Mouse (Mus musculus) midbrain, embryonic 13.5 days (tissue): Measurements from ENCODE around the gene Otud3. TPM values are rescaled to one million over a fixed set of nuclear protein-coding genes. Genes with fewer than 3 reads are reported as not detected.

ENCODE experiments used
- ATAC-seq: fragments of 200-750 bp; cut with Nextera tagmentation; 2 replicates; pipeline ENCODE4 v1.8.0; 2017; ENCODE audit warnings: mild to moderate bottlenecking, moderate TSS enrichment, moderate library complexity
- H3K27ac ChIP-seq: fragments of 300-500 bp; sonication (generic); 2 replicates; pipeline ENCODE4 v1.5.1; 2015; ENCODE audit warnings: inconsistent platforms, mild to moderate bottlenecking, moderate library complexity
- H3K27me3 ChIP-seq: fragments of 300-500 bp; sonication (generic); 2 replicates; pipeline ENCODE4 v1.6.1; 2015; ENCODE audit warnings: mild to moderate bottlenecking, inconsistent platforms
- H3K36me3 ChIP-seq: fragments of 300-500 bp; sonication (generic); 2 replicates; pipeline ENCODE4 v1.6.1; 2015; ENCODE audit warnings: mild to moderate bottlenecking, inconsistent platforms
- H3K4me1 ChIP-seq: fragments of 300-500 bp; sonication (generic); replicated peaks from 2 replicates; pipeline ENCODE4 v1.6.1; 2015; ENCODE audit warnings: inconsistent platforms
- H3K4me2 ChIP-seq: fragments of 300-500 bp; sonication (generic); replicated peaks from 2 replicates; pipeline ENCODE4 v1.6.1; 2015; ENCODE audit warnings: moderate library complexity, mild to moderate bottlenecking, inconsistent platforms
- H3K4me3 ChIP-seq: fragments of 300-500 bp; sonication (generic); replicated peaks from 2 replicates; pipeline ENCODE4 v1.5.1; 2015; ENCODE audit warnings: mild to moderate bottlenecking, inconsistent platforms
- H3K9ac ChIP-seq: fragments of 300-500 bp; sonication (generic); replicated peaks from 2 replicates; pipeline ENCODE4 v1.6.1; 2015; ENCODE audit warnings: mild to moderate bottlenecking, inconsistent platforms
- H3K9me3 ChIP-seq: fragments of 300-500 bp; sonication (generic); 2 replicates; pipeline ENCODE4 v1.6.1; 2016; ENCODE audit warnings: mild to moderate bottlenecking, inconsistent platforms
- WGBS: fragments of 180-500 bp; shearing (Covaris S2); methylation state at CpG from one replicate; pipeline ENCODE4 v1.1.7; 2015; 5-methylcytosine and 5-hydroxymethylcytosine counted together
- polyA plus RNA-seq: library from polyadenylated mRNA; unstranded; fragments of >200 nt; fragmentation: Nextera tagmentation; extraction: Ambion mirVana; gene quantifications from 2 replicates; pipeline ENCODE4 v1.2.1, GENCODE M21; 2015

Otud3 gene
- 2.4 and 2.5 TPM in 2 replicates for polyA plus RNA-seq

DNA sequence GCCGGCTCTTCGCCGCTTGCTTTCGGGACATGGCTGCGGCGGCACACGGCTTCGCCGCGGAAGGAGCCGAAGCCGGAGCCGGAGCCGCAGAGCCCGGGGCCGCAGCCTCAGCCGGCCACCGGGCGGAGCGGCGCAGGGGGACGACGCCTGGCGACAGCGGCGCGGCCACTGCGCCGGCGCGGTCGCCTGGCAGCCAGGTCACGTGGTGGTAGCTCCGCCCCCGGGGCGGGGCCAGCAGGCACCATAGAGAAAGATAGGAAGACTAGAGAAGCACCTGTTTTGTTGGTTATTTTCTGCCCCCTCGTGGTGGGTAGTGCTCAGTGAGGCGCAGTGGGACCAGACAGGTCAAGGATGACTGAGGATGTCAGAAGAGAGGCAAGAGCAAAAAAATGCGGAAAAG, at the start of gene Otud3:
Gene Otud3, minus strand, starts transcription at position 149 of the 400 bp plus-strand sequence.
- peak within 1 kb of the TSS; percentile 86 for H3K4me3 ChIP-seq
- peaks cover 8% of the 10 kb centered on the region for H3K36me3 ChIP-seq
- peak; percentile 97 for ATAC-seq
- peaks cover 29% of the 10 kb centered on the region for H3K4me1 ChIP-seq
- H3K9me3 ChIP-seq, result peaks cover 3% of the 10 kb centered on the region; the same call in 1 of the 2 replicates
- peak within 1 kb of the TSS; percentile 98 for H3K4me2 ChIP-seq
- peak within 1 kb of the TSS; percentile 92 for H3K9ac ChIP-seq
- under 1% methylated on average over 39 of the region's 39 CpGs for WGBS
- H3K27ac ChIP-seq, result peak within 1 kb of the TSS; percentile 72; the same call in 1 of the 2 replicates
- H3K27me3 ChIP-seq, result no peaks in the 10 kb centered on the region

DNA sequence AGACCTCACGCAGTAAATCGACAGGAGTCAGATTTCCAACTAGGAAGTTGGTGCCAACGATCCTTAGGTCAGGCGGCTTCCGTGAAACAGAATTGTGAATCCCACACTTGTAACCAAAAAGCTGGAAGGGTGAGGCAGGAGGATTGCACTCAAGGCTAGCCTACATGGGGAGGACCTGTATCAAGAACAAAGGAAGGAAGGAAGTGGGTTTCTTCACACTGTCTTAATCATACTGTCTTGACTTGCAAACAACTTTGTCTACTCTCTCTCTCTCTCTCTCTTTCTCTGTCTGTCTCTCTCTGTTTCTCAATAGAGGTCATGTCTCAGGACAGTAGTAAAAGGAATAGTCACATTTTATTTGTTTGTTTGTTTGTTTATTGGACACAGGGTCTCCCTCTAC, 49.0 kb upstream of the Otud3 start:
- H3K27ac ChIP-seq, result no peak overlapping the region
- 89% methylated on average over 5 of the region's 5 CpGs for WGBS
- H3K9ac ChIP-seq, result no peak overlapping the region

DNA sequence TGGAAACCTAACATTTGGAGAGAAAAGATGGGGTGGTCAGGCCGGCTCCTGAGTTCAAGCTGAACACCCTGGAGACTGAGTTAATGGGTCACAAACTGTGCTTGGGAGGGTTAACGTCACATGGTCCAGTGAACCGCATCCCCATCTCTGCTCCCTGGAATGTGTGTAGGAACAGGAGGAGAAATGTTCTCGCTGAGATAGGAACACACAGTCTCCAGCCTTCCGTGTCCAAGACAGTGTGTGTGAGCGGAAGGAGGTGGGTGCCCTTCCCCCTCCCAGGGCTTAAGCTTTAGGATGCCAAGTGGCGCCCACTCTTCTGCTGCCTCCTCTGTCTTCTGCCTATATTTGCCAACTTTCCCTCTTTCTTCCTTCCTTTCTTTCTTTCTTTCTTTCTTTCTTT, 46.2 kb upstream of the Otud3 start:
- ATAC-seq, result no peak
- 64% methylated on average over 7 of the region's 7 CpGs for WGBS
- H3K9me3 ChIP-seq, result no peaks in the 10 kb centered on the region

More for the DNA sequence above, 49.0 kb upstream of the Otud3 start:
- Histone ChIP-seq H3K4me3 (no peak overlapping the region), H3K4me1 (no peaks in the 10 kb centered on the region), H3K4me2 (no peak overlapping the region), H3K36me3 (no peaks in the 10 kb centered on the region), H3K27me3 (no peaks in the 10 kb centered on the region), H3K9me3 (no peaks in the 10 kb centered on the region)
- no peak for ATAC-seq

DNA sequence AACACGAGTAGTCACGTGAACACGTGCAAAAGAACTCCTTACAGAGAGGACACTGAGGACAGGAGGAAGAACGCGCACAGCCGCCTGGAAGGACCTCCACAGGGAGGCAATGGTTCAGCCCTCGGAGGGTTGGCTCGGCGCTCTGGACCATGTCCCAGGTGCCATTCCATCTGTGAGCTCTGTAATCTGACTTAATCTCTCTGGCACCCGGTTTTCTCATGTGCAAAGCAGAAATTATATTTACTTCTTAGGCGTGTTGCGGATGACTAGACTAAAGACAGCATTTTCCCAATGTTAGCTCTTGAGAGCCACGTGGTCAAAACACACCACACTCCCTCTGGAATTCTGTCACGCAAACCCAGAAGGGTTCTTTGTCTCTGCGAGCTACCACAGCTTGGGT, 45.4 kb upstream of the Otud3 start:
- no peak for ATAC-seq

More for the DNA sequence above, 46.2 kb upstream of the Otud3 start:
- Histone ChIP-seq H3K36me3 (no peaks in the 10 kb centered on the region), H3K27ac (no peak overlapping the region), H3K9ac (no peak overlapping the region), H3K4me2 (no peak overlapping the region), H3K27me3 (no peaks in the 10 kb centered on the region), H3K4me3 (no peak overlapping the region), H3K4me1 (no peaks in the 10 kb centered on the region)

DNA sequence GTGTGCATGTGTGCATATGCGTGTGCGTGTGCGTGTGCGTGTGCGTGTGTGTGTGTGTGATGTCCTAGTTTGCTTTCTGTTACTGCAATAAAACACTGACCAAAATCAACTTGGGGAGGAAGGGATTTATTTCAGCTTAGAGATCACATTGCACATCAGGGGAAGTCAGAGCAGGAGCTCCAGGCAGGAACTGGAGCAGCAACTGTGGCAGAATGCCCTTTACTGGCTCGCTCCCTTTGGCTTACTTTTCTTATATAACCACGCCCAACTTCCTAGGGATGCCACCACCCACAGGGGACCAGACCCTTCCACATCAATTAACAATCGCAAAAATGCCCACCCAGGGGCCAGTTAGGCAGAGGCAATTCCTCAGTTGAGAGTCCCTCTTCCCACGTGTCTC, 44.9 kb upstream of the Otud3 start:
- no peaks in the 10 kb centered on the region for H3K27me3 ChIP-seq
- H3K27ac ChIP-seq, result no peak overlapping the region
- no peak overlapping the region for H3K9ac ChIP-seq
- ATAC-seq, result no peak
- no peaks in the 10 kb centered on the region for H3K4me1 ChIP-seq
- WGBS, result 88% methylated on average over 9 of the region's 9 CpGs
- no peaks in the 10 kb centered on the region for H3K36me3 ChIP-seq
- no peak overlapping the region for H3K4me3 ChIP-seq
- H3K4me2 ChIP-seq, result no peak overlapping the region
- H3K9me3 ChIP-seq, result no peaks in the 10 kb centered on the region

More for the DNA sequence above, 45.4 kb upstream of the Otud3 start:
- Histone ChIP-seq H3K27ac (no peak overlapping the region), H3K4me2 (no peak overlapping the region), H3K36me3 (no peaks in the 10 kb centered on the region), H3K4me3 (no peak overlapping the region), H3K27me3 (no peaks in the 10 kb centered on the region), H3K9ac (no peak overlapping the region), H3K9me3 (no peaks in the 10 kb centered on the region), H3K4me1 (no peaks in the 10 kb centered on the region)
- WGBS, result 86% methylated on average over 15 of the region's 15 CpGs

DNA sequence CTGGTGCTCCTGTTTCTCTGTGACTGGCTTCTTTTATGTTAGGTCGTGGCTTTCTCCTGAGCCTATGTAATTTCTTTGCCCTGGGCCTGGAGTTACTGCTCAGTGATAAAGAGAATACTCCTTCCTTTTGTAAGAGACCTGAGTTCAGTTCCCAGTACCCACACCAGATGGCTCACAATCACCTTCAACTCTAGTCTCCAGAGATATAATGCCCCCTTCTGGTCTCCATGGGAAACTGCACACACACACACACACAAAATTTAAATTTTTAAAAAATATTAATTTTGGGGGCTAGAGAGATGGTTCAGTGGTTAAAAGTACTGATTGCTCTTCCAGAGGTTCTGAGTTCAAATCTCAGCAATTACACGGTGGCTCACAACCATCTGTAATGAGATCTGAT, 34.5 kb upstream of the Otud3 start:
- H3K4me3 ChIP-seq, result no peak overlapping the region
- H3K4me2 ChIP-seq, result no peak overlapping the region
- H3K27ac ChIP-seq, result no peak overlapping the region
- no peaks in the 10 kb centered on the region for H3K4me1 ChIP-seq
- no peak for ATAC-seq
- 86% methylated on average over 2 of the region's 2 CpGs for WGBS
- H3K36me3 ChIP-seq, result no peaks in the 10 kb centered on the region
- no peak overlapping the region for H3K9ac ChIP-seq
- no peaks in the 10 kb centered on the region for H3K27me3 ChIP-seq
- no peaks in the 10 kb centered on the region for H3K9me3 ChIP-seq

DNA sequence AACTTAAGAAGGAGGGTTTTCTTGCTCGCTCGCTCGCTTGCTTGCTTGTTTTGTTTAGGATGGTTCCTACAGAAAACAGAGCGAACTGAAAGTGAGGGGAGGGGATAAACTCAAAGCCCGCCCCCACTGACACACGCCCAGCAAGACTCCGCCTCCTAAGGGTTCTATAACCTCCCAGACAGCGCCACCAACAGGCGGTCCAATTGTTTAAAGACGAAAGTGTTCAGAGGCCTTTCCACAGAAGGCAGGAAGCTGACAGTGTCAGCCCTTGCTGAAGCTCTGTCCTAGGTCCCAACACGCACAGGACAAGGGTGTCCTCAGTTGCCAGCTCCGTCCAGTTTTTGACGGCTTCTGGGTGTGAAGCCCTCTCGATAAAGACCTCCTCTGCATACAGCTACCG, 30.0 kb upstream of the Otud3 start:
- Histone ChIP-seq H3K4me1 (no peaks in the 10 kb centered on the region; the same call in 1 of the 2 replicates), H3K4me3 (no peak overlapping the region), H3K9ac (no peak overlapping the region), H3K27me3 (no peaks in the 10 kb centered on the region), H3K4me2 (no peak overlapping the region), H3K36me3 (no peaks in the 10 kb centered on the region), H3K27ac (no peak overlapping the region), H3K9me3 (no peaks in the 10 kb centered on the region)
- ATAC-seq, result no peak
- 29% methylated on average over 15 of the region's 15 CpGs for WGBS

DNA sequence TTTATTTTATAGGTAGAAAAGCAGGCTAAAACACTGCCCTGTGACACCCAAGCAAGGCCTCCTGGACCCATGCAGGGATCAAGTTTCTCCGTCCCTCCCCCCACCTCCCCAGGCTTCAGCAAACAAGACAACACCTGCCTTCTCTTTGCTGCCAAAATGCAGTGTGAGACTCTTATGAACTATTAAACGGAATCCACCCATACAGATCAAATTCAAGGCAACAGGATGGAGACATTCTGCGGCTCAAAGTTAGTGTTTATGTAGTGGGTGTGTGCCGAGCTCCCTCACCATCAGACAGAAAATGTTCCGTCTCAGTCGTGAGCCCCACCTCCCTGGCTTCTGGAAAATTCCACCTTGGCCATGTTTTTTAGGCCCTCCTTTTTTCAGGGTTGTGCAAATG, 28.2 kb upstream of the Otud3 start:
- no peaks in the 10 kb centered on the region for H3K27me3 ChIP-seq
- no peaks in the 10 kb centered on the region; the same call in 1 of the 2 replicates for H3K4me1 ChIP-seq
- WGBS, result 70% methylated on average over 6 of the region's 6 CpGs
- no peaks in the 10 kb centered on the region for H3K36me3 ChIP-seq
- no peak overlapping the region for H3K27ac ChIP-seq
- H3K4me3 ChIP-seq, result no peak overlapping the region
- no peaks in the 10 kb centered on the region for H3K9me3 ChIP-seq
- H3K4me2 ChIP-seq, result no peak overlapping the region
- no peak for ATAC-seq
- no peak overlapping the region for H3K9ac ChIP-seq

DNA sequence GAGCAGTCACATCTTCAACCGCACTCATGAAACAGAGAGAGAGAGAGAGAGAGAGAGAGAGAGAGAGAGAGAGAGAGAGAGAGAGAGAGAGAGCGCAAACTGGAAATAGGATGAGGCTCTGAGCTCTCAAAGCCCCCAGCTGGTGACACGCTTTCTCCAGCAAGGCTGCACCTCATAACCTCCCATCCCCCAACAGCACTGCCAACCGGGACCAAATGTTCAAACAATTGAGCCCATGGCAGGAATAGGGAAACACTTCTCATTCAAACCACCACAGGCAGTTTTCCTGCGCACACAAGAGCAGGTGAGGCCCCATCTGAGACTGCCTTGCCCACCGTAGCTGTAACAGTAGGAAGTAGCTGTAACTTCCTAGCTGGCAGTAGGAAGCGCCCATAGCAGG, 27.7 kb upstream of the Otud3 start:
- no peak for ATAC-seq
- Histone ChIP-seq H3K27me3 (no peaks in the 10 kb centered on the region), H3K4me3 (no peak overlapping the region), H3K36me3 (no peaks in the 10 kb centered on the region), H3K9me3 (no peaks in the 10 kb centered on the region), H3K4me1 (no peaks in the 10 kb centered on the region; the same call in 1 of the 2 replicates), H3K27ac (no peak overlapping the region), H3K9ac (no peak overlapping the region), H3K4me2 (no peak overlapping the region)
- 45% methylated on average over 7 of the region's 7 CpGs for WGBS

DNA sequence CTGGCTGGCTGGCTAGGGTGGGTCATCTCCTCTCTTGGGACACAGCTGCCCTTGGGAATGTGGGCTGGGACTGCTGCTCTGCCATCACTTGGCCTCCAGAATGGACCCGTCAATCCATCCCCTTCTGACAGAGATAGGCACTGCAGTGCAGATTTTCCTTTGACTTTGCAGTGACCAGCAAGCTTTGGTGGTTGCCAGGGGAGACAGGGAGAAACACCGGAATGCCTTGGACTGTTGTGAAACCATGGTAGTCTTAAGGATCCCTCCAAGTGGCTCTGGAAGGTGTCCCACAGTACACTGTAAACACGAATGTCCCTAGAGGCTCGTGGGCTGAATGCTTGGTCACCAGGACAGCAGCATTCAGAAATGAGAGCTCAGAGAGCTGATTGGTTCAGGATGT, 25.7 kb upstream of the Otud3 start:
- Histone ChIP-seq H3K9ac (no peak overlapping the region), H3K4me1 (no peaks in the 10 kb centered on the region; the same call in 1 of the 2 replicates), H3K4me2 (no peak overlapping the region), H3K27ac (no peak overlapping the region), H3K27me3 (no peaks in the 10 kb centered on the region), H3K36me3 (no peaks in the 10 kb centered on the region), H3K9me3 (no peaks in the 10 kb centered on the region), H3K4me3 (no peak overlapping the region)
- WGBS, result 54% methylated on average over 4 of the region's 4 CpGs
- no peak for ATAC-seq

DNA sequence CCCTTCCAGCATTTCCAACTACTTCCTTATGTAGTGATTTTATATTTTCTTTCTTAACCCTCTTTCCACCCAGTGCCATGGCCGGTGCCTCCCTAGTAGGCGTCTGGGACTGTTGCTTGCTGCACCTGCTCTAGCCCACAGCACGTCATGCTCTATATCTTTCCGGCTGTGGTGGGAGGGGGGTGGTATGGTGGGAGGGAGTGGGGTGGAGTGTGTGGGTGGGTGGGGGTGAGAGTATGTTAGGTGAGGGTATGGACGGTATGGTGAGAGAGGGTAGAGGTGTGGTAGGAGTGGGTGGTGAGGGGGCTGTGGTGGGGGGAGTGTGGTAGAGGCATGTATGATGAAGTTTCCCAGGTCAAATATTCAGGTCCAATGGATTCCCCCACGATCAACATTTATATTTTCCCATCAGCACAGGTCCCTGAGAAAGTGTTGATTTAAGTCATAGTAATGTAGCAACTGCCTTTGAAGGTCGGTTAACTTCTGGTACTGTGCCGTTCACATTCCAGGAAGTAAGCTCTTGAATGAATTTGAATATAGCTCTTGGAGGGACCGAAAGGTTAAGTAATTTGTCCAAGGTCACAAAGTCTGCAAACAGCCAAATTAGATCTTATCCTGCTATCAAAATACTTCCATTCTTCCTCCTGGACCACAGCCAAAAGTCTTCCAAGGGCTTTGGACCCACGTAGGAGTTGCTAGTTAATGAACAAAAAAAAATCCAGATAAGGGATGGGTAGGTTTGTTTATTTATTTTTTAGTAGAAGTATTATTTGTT, 24.9 kb upstream of the Otud3 start:
- WGBS, result 82% methylated on average over 10 of the region's 10 CpGs
- H3K36me3 ChIP-seq, result no peaks in the 10 kb centered on the region

DNA sequence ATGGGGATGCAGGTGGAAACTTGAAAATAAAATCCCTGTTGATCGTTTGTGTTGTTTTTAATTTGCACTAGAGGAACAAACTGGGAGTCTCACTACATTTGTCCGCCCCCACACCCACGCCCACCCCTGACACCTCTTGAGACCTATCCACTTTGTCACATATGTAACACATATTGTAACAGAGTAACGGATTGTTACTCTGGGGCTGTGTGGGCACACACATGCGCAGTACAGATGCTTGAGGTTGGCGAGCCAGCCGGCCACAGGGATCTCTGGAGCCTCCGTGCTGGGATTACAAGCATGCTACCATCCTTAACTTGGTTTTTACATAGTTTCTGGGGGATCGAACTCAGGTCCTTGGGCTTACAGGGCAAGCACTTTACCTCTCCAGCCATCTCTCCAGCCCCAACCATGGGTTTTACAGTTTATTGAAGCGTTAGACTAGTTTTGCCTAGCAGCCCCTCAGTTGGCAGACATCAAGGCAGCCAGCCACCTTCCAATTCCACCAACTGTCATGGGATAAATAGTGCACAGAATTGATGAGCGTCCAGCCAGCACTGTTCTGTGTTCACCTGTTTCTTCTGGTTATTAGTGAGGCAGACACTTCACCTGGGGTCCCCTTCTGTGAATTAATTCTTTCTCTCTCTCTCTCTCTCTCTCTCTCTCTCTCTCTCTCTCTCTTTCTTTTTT, 20.9 kb upstream of the Otud3 start:
- 87% methylated on average over 11 of the region's 11 CpGs for WGBS
- Histone ChIP-seq H3K9me3 (no peaks in the 10 kb centered on the region), H3K4me2 (no peak overlapping the region), H3K4me3 (no peak overlapping the region), H3K27me3 (no peaks in the 10 kb centered on the region), H3K9ac (no peak overlapping the region), H3K4me1 (no peaks in the 10 kb centered on the region), H3K36me3 (no peaks in the 10 kb centered on the region), H3K27ac (no peak overlapping the region)
- ATAC-seq, result no peak

More for the DNA sequence above, 24.9 kb upstream of the Otud3 start:
- no peak overlapping the region for H3K4me2 ChIP-seq
- no peak overlapping the region for H3K4me3 ChIP-seq
- H3K4me1 ChIP-seq, result no peaks in the 10 kb centered on the region; the same call in 1 of the 2 replicates
- H3K27me3 ChIP-seq, result no peaks in the 10 kb centered on the region
- no peak overlapping the region for H3K9ac ChIP-seq
- H3K9me3 ChIP-seq, result no peaks in the 10 kb centered on the region
- no peak overlapping the region for H3K27ac ChIP-seq
- no peak for ATAC-seq
